ENCODE assay signal across 8 mouse cellular contexts in genomic region chr7:63896968-63897468, GRCm38 (mm10). TPM values are rescaled to one million over a fixed set of nuclear protein-coding genes. Genes with fewer than 3 reads are reported as not detected.
DNase-seq lines count a peak whose midpoint lies in the region; ATAC-seq and TF ChIP-seq lines count a peak whose summit lies in the region.

No protein-coding gene starts in this region.

- H3K4me2 ChIP-seq in hindbrain, embryonic 11.5 days (replicated peaks; ENCODE audit: low read depth, low read length) = peak overlapping the region; percentile 54

- no peaks in the 10 kb centered on the region for H3K27me3 ChIP-seq in Patski
- H3K27me3 ChIP-seq in hindbrain, embryonic 11.5 days (ENCODE audit: control insufficient read depth, insufficient read depth, low read length) = no peaks in the 10 kb centered on the region

- H3K9me3 ChIP-seq in hindbrain, embryonic 11.5 days (ENCODE audit: control insufficient read depth, low read length) = no peaks in the 10 kb centered on the region

- in situ Hi-C loops in Patski (cut with MboI; ENCODE audit: low pct_unique_long_range_greater_than_20kb) = no loop called here

- peaks cover 5% of the 10 kb centered on the region; the same call in 1 of the 2 replicates for H3K4me1 ChIP-seq in hindbrain, embryonic 11.5 days (replicated peaks; ENCODE audit: control insufficient read depth, insufficient read depth, low read length)

- CTCF ChIA-PET in Patski (lab: Charles Lee) = interaction anchor here (0.9 to 1.1 kb wide), 2 partner anchors 11 to 15 kb away, joined by 3 to 4 read pairs; no protein-coding TSS in a partner anchor

- 1% methylated on average over 21 of the region's 22 CpGs for WGBS in hindbrain, embryonic 11.5 days

- POLR2A ChIA-PET in Patski (lab: Charles Lee) = interaction anchor here (0.6 kb wide), 1 partner anchor 17 kb away, joined by 3 read pairs; no protein-coding TSS in a partner anchor

- peak; percentile 24 for ATAC-seq in Patski
- peak; percentile 84 for ATAC-seq in hindbrain, embryonic 11.5 days (ENCODE audit: low FRiP score)

- peak overlapping the region; percentile 30; the same call in 1 of the 2 replicates for H3K27ac ChIP-seq in hindbrain, embryonic 11.5 days (ENCODE audit: low read depth, low read length)

- peak overlapping the region; percentile 18 for H3K4me3 ChIP-seq in hindbrain, embryonic 11.5 days (ENCODE audit: low read depth, low read length)

- no peak for TF ChIP-seq CTCF in Patski (IDR thresholded peaks at IDR 0.05)

- no peak for DNase-seq in Patski (ENCODE audit: low read depth, low spot score)
- peak; percentile 93 for DNase-seq in cerebellum, postnatal 14 days
- peak; percentile 77 to 86 for DNase-seq in frontal cortex, postnatal 10 days (ENCODE audit: low spot score in 2 of 2)
- peak; percentile 81 for DNase-seq in hindbrain, embryonic 11.5 days (ENCODE audit: low spot score)
- peak; percentile 86 to 92 for DNase-seq in layer of hippocampus, postnatal 14 days (ENCODE audit: low spot score in 2 of 2)
- DNase-seq in lung, postnatal 10 days = peak; percentile 96
- peak; percentile 76 for DNase-seq in ovary, postnatal 14 days (ENCODE audit: low spot score)
- DNase-seq in thymus, postnatal 10 days (ENCODE audit: low spot score in 2 of 2) = peak; percentile 79 to 80

- peak overlapping the region; percentile 57 for H3K9ac ChIP-seq in hindbrain, embryonic 11.5 days (ENCODE audit: low read depth, low read length)

- H3K36me3 ChIP-seq in hindbrain, embryonic 11.5 days (ENCODE audit: control insufficient read depth, insufficient read depth, low read length) = no peaks in the 10 kb centered on the region

RNA-seq across cellular contexts. Expression of gene E030018B13Rik, which starts 19.6 kb away (rescaled TPM):
- not detected for polyA plus RNA-seq in Patski (2021)
- 0.28 TPM in 1 of 2 replicates, not detected in the other for polyA plus RNA-seq in hindbrain, embryonic 11.5 days (2014; fragmentation: Nextera tagmentation; extraction: Ambion mirVana)
- total RNA-seq in layer of hippocampus, postnatal 14 days (2021) = not detected

RNA-seq across cellular contexts. Expression of gene Klf13, which starts 41.7 kb away (rescaled TPM):
- polyA plus RNA-seq in Patski (2021) = 20.0 TPM
- polyA plus RNA-seq in hindbrain, embryonic 11.5 days (2014; fragmentation: Nextera tagmentation; extraction: Ambion mirVana) = 30.4 and 35.4 TPM in 2 replicates
- total RNA-seq in layer of hippocampus, postnatal 14 days (2021) = 100 to 1,000 TPM; 170 to 173 TPM
